Mouse (Mus musculus) embryonic stem cell, embryonic (primary cell): ENCODE measurements around the gene Nr6a1.

Source experiments
- CTCF ChIA-PET, 4 experiments: fragments of 300-600 bp in 2 of 4; fragments of 350-600 bp in 2 of 4; sonication (Branson Sonifier 250); formaldehyde crosslinking; loops; one replicate each; lab custom pipeline; 2022; ENCODE audit warnings: inconsistent platforms in 2 of 4; lab: Charles Lee
- POLR2A ChIA-PET, 4 experiments: fragments of 300-600 bp in 2 of 4; fragments of 350-600 bp in 2 of 4; sonication (Branson Sonifier 250); formaldehyde crosslinking; loops; one replicate each; lab custom pipeline; 2022; ENCODE audit warnings: antibody characterized with exemption in 4 of 4, inconsistent platforms in 1 of 4; lab: Charles Lee

The Nr6a1 gene

DNA sequence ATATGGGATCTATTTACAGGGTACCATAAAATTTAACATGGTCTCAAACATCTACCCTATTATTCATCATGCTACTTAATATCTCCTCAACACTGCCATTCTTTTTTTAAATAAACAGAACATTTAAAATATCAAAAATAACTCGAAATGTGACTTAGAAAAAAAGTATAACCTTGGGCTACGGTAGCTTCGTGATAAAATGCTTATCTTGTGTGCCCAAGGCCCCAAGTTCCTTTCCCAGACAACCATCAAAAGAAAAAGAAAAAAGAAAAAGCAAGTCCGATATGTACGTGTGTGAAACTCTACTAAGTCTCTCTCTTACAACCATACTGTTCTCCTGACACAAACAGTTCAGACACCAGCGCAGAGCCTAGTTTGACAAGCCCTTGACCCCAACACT is 92.0 kb downstream of the Nr6a1 start:
- CTCF ChIA-PET: interaction anchor here in 2 of 4 experiments (0.6 to 1.4 kb wide), 2 partner anchors 38 to 237 kb away, joined by 4 to 7 read pairs; no protein-coding TSS in a partner anchor
- POLR2A ChIA-PET: interaction anchor here in 1 of 4 experiments (0.6 to 1.4 kb wide), 2 partner anchors 22 to 29 kb away, joined by 3 read pairs; no protein-coding TSS in a partner anchor

DNA sequence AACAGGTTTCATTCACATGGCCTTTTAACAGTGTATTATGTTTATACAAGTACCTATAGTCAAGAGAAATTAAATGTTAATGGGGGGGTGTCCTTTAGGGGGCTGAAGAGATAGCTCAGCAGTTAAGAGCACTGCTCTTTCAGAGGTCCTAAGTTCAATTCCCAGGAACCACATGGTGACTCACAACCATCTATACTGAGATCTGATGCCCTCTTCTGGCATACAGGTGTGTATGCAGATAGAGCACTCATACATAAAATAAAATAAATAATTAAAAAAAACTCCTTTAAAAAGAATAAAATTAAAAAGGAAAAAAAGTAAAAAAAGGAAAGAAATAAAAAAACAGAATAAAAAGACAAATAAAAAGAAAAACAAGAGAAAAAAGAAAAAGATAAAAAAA is 95.5 kb downstream of the Nr6a1 start:
- POLR2A ChIA-PET: interaction anchor here in 1 of 4 experiments (0.6 to 1.3 kb wide), 3 partner anchors 9 to 133 kb away, joined by 3 to 4 read pairs (median 4); no protein-coding TSS in a partner anchor
- CTCF ChIA-PET: interaction anchor here in 3 of 4 experiments (0.6 to 1.6 kb wide), 3 partner anchors 35 to 166 kb away, joined by 3 to 11 read pairs (median 8); no protein-coding TSS in a partner anchor

DNA sequence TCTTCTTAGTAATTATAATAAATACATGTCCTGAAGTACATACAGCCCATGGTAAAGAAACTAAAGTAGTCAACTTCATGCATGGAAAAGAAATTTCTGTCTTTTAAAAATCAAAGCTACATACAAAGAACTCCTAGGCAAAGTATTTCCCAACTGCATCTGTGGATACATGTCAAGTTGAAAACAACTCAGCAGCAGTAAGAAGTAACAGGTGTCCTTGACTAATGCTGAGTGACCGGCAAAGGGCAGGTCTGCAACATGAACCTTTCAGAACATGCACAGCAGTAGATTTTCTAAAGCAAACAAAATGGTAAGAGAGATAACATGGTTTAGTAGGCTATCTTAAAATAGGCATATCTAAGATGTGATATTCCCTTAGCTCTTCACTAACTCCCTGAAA is 98.0 kb downstream of the Nr6a1 start:
- ChIA-PET CTCF (no interaction called here), POLR2A (interaction anchor here in 2 of 4 experiments (0.7 to 1.5 kb wide), 3 partner anchors 11 to 172 kb away, joined by 3 read pairs; no protein-coding TSS in a partner anchor)

DNA sequence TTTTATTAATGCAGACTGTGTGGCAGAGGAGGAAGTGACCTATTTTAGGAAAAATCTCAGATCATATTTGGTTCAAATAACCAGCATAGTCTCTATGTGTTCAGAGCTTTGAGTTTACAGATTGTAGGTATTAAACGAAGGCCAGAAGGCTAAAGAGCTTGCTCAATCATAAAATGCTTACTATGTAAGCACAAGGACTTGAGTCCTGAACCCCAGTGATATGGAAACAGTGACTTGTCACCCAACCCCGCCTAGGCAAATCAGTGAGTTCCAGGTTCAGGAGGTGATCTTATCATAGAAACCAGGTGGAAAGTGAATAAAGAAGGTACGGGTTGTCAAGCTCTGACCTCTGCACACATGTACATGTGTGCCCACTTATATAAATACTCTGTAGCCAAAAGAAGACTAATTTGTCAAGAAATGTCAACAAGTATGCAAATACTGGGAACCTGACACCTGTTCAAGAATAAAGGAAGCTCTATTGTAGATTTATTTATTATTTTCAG is 99.6 kb downstream of the Nr6a1 start:
- CTCF ChIA-PET: no interaction called here

DNA sequence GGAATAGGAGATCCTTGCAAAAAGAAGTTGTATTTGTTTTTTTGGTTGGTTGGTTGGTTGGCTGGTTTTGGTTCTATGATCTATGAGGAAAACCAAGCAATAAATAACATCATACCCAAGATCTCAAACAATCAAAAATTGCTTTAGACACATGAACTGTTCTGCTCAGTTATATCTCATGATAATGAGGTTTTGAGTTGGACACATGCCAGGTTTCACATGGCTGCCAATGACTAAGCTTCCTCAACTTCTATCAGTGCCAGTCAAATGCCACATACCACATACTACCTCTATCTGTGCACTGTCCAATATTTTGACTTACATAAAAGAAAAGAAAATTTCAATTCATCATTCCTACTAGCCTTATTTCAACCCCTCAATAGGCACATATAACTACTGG is 101.3 kb downstream of the Nr6a1 start:
- ChIA-PET CTCF (no interaction called here), POLR2A (interaction anchor here in 1 of 4 experiments (0.8 kb wide), 2 partner anchors 13 to 14 kb away, joined by 3 read pairs; no protein-coding TSS in a partner anchor)

More for the DNA sequence above, 99.6 kb downstream of the Nr6a1 start:
- POLR2A ChIA-PET: no interaction called here

DNA sequence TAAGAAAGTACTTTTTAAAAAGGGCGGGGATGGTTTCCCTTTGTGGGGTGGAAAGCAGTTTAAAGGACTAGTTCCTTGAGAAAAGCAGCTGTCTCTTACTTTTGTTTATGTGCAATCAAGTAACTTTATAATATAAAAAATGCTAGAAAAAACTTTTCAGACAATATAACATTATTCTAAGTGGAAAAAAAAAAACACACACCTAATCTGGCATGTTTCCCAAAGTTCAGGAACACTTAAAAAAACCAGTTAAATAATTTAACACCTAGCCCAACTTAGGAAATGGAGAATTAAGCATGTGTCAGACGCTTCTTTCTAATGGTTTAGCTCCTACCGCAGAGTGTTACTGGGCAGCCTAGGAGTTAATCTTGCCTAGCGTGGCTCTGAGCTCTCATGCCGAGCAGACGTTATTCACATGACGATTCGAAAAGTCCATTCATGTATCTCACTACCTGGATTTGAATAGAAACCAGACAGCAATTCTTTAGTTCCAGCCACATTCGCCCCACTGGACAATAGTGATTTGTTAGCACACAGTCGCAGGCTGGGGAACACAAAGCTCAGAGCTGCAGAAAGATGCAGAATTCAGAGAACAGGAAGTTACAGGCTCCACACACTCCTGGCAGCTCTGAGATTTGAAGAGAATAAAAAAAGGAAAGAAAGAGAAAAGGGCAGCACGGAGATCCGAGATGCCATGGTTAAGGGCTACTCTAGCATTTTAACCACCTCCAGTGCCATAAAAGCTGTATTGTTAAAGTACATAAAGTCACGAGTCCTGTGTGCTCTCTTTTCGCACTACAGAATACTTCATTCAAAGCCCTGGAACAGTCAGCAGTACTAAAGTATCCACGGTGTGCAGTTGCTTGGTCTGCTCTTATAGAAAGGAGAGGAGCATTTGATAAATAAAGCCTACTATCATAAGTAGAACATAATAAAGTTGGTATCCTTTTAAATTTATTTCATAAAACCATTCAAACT is 102.4 kb downstream of the Nr6a1 start:
- ChIA-PET CTCF (interaction anchor here in 1 of 4 experiments (1.2 kb wide), 1 partner anchor 156 kb away, joined by 3 read pairs; no protein-coding TSS in a partner anchor), POLR2A (interaction anchor here in 1 of 4 experiments (0.5 to 3.3 kb wide), 5 partner anchors 13 to 175 kb away, joined by 3 to 14 read pairs (median 3); no protein-coding TSS in a partner anchor)

DNA sequence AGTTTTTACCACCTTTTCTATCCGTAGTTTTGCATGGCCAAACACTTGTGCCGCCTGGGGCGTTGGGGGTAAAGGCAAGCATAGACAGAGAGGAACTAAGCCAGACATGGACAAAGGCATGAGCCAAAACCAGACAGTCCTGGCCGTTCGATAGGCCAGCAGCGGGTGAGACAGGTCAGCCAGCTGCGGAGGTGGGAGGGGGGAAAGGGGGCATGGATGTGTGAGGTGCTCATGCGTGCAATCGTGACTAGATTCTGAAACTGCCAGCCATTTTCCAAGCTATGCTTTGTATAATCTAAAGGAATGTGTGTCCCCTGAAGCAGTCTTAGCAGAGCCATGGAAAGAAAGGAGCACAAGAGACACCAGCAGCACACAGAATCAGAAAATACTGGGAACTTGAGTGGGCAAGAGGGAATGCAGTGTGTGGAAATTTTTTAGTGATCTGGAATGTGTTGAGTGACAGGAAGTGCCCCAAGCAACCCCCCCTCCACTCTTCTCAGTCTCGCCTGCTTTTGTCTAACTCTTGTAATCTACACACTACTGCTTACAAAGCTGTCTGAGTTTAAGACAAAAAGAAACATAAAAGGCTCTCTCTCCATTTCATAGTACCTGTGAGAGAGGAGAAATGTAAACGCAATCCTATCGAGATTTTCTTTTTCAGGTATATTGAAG is 103.4 kb downstream of the Nr6a1 start:
- ChIA-PET POLR2A (interaction anchor here in 2 of 4 experiments (0.5 to 3.3 kb wide), 2 partner anchors 9 to 14 kb away, joined by 3 to 14 read pairs; no protein-coding TSS in a partner anchor), CTCF (interaction anchor here in 3 of 4 experiments (0.5 to 0.9 kb wide), 3 partner anchors 27 to 33 kb away, joined by 3 to 6 read pairs (median 3); no protein-coding TSS in a partner anchor)

DNA sequence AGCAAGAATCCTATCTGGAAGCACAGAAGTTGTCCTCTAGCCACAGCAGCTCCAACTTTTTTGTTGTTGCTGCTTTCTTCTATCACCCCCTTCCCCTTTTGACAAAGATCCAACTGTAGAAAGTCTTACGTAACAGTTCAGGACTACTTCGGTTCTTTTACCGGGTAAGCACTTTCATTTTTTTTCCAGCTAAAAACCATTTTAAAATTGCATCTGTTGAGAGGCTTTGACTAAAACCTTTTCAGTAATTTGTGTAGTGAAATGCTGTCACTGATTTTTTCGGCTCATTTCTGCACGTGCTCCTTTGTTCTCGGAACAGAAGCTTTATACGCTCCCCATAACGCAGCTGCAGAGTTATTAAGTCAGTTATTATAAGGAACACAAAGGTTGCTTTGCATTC is 104.1 kb downstream of the Nr6a1 start:
- ChIA-PET CTCF (interaction anchor here in 2 of 4 experiments (0.7 to 1.0 kb wide), 5 partner anchors 16 to 349 kb away, joined by 3 to 6 read pairs (median 3); no protein-coding TSS in a partner anchor), POLR2A (interaction anchor here in 3 of 4 experiments (0.5 to 3.3 kb wide), 3 partner anchors 9 to 23 kb away, joined by 3 to 14 read pairs (median 3); no protein-coding TSS in a partner anchor)

DNA sequence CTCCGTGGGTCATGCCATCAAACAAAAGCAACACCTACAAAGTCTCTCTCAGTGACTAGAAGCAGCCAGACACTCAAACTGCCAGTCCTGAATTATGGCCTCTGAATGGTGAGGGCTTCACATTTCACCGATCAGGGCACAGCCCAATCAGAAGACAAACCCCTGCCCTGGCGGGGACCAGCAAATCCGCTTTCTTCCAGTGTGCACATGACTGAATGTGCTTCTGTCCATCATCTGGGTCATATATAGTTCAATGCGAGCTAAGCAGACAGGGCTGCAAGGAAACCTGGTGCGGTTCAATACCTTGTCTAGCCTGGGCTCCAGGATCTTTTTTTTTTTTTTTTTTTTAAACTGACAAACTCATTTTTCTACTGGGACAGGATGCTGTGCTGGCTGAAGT is 104.5 kb downstream of the Nr6a1 start:
- POLR2A ChIA-PET: interaction anchor here in 2 of 4 experiments (0.6 to 3.3 kb wide), 7 partner anchors 9 to 154 kb away, joined by 3 to 14 read pairs (median 4); no protein-coding TSS in a partner anchor
- CTCF ChIA-PET: interaction anchor here in 2 of 4 experiments (0.7 to 1.4 kb wide), 6 partner anchors 15 to 349 kb away, joined by 3 to 6 read pairs (median 3); no protein-coding TSS in a partner anchor

DNA sequence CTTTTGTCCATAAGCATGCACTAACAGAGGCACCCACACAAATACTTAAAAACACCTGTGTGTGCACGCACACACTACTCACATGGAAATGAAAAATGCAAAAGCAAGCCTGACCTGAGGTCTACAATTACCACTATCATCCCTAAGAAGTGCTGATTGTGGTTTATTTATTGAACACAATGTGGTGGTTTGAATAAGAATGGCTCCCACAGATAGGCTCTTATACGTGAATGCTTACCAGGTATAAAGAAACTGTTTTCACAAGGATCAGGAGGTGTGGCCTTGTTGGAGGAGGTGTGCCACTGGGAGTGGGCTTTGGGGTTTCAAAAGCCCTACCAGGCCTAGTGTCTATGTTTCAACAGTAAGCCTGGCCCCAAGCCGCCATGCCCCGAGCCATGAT is 110.0 kb downstream of the Nr6a1 start:
- ChIA-PET POLR2A (no interaction called here), CTCF (no interaction called here)

DNA sequence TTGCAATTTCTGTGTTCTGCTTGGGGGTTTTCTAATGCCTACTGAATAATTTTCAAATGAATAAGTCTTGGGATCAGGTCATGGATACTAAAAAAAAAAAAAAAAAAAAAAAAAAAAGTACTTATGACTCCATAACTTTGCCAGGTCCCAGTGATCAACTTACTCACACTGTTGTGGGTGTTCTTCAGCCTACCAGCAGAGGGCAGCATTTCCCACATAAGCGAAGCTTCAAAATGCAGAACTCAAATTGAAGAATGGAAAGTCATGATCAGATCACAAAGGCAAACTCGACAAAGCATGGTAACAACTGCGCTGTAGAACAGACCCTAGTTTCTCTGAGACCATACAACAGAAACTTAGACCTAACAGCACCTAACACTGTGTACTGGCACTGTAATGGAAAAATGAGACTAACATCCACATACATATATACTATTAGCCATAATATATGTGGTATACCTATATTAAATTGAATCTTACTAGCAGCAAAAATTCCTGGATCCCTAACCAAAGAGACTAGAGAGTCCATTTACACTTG is 130.3 kb downstream of the Nr6a1 start:
- ChIA-PET CTCF (interaction anchor here (0.6 to 2.1 kb wide), 51 partner anchors 8 to 1948 kb away, joined by 3 to 24 read pairs (median 5); partner anchors contain the start of gene Golga1 (in 1 of the 4)), POLR2A (interaction anchor here in 1 of 4 experiments (0.7 to 1.1 kb wide), 4 partner anchors 23 to 307 kb away, joined by 3 to 6 read pairs (median 3); no protein-coding TSS in a partner anchor)

DNA sequence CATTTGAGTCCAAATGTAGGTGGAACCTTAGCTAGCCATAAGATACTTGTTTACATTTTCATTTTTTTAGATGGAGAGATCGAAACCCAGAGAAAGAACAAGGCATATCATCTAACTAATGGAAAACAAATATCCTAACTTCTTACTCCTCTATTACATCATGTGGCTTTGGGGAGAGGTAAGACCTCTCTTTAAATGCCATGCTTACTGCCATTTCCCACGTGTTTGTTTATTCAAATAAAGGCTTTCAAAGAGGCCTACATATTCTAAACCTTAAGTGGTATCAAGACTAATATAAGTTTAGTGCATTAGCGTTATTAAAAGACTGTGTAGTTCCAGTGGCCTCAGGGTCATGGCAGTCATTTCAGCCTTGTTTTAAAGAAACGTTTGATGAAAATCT is 140.2 kb downstream of the Nr6a1 start:
- CTCF ChIA-PET: interaction anchor here in 2 of 4 experiments (1.0 to 2.3 kb wide), 2 partner anchors 9 to 10 kb away, joined by 6 to 9 read pairs; no protein-coding TSS in a partner anchor

DNA sequence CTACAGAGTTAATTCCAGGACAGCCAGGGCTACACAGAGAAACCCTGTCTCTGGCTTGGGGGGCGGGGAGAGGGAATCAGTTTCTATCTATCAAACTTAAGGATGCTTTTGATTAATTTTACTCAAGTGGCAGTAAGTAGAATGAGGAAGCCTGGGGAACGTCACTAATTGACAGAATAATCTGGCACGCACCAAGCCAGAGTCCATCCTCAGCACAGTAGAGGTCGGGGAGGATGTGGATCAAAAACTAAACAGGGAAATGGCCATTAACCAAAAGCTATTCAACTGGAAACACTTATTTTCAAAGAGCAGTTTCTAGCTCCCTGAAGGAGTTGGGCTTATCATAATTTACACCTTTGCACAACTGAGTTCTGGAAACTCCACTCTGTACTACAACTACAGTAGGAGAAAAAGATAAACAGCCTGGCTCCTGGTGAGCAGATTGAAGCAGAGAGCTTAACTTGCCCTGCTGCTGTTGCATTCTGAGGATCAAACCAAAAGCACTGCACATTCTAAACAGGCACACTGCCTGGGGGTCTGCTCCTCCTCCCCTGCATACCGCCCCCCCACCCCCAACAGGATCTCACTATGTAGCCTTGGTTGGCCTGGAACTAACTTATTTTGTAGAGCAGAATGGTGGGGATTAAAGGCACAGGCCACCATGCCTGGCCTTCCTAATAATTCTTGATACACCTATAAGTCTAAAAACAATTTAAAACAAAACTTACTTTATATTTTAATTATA is 141.1 kb downstream of the Nr6a1 start:
- ChIA-PET CTCF (interaction anchor here in 2 of 4 experiments (0.6 to 1.8 kb wide), 2 partner anchors 10 to 14 kb away, joined by 11 to 12 read pairs; no protein-coding TSS in a partner anchor), POLR2A (interaction anchor here in 1 of 4 experiments (0.7 kb wide), 1 partner anchor 186 kb away, joined by 5 read pairs; no protein-coding TSS in a partner anchor)

More for the DNA sequence above, 140.2 kb downstream of the Nr6a1 start:
- POLR2A ChIA-PET: interaction anchor here in 1 of 4 experiments (0.7 kb wide), 1 partner anchor 187 kb away, joined by 5 read pairs; no protein-coding TSS in a partner anchor

DNA sequence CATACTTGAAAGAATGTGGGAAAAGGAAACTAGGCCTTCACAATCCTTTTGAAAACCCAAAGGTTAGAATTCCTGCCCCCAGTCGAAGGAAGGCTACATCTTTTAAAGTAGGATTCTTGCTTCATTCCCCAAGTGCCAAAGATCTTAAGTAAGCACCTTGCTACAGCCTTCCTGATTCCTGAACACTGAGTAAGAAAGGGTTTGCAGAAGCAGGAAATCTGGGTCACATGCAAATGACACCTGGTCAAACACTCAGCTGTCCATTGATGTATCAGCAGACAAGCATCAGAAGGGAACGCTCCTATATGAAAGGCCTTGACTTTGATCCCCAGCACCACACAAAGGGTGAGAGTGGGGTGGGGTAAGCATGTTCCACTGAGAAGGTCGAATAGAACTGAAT is 142.4 kb downstream of the Nr6a1 start:
- ChIA-PET CTCF (interaction anchor here in 2 of 4 experiments (0.6 to 1.8 kb wide), 3 partner anchors 12 to 696 kb away, joined by 4 to 12 read pairs (median 9); no protein-coding TSS in a partner anchor), POLR2A (interaction anchor here in 2 of 4 experiments (0.6 to 0.7 kb wide), 3 partner anchors 21 to 441 kb away, joined by 3 to 11 read pairs (median 4); partner anchors contain the start of gene Ppp6c (in 1 of the 2))

DNA sequence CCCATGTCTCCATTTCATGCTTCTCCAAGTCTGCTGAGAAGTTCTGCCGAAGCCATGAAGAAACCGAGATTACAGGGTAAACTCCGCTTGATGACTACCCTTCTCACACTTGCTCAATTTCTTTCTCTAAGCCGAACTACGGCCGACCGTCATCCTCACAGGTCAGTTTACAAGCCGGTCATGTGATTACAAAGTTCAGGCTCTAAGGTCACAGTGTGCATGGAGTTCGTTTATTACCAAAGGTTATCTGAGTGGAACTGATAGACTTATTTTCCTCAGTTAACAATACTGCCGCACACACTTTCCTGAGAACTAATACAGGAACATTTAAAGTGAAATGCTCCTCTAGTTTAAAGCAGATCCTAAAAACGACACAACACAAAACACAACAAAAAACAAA is 143.1 kb downstream of the Nr6a1 start:
- ChIA-PET CTCF (no interaction called here), POLR2A (interaction anchor here in 1 of 4 experiments (2.4 kb wide), 1 partner anchor 13 kb away, joined by 5 read pairs; no protein-coding TSS in a partner anchor)

DNA sequence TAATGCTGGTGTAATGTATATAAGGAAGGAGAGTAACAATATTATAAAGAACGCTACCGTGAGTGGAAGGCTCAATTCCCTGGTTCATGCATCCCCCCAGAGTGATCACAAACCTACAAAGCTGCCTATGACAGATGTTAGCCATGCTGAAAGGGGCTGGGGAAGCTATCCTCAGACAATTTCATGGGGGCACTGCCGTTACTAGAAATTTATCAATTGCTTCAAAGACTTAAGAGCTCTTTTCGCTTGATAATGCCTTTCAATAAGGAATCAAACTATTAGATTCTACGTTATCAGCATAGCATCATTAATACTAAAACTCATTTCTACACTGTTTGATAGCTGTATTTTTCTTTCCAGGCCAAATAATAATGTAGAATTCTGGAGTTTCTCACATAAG is 144.1 kb downstream of the Nr6a1 start:
- ChIA-PET POLR2A (interaction anchor here in 1 of 4 experiments (0.7 to 2.4 kb wide), 2 partner anchors 12 to 562 kb away, joined by 3 to 5 read pairs; no protein-coding TSS in a partner anchor), CTCF (interaction anchor here in 1 of 4 experiments (0.6 kb wide), 1 partner anchor 236 kb away, joined by 16 read pairs; no protein-coding TSS in a partner anchor)
